Mouse (Mus musculus): ENCODE measurements at regions not wholly inside any gene's neighbourhood (a gene's known extent, or its start where the extent isn't known, plus 50 kb on each side); places are given as distances from the start of the nearest gene placed in this dataset.

- TF ChIP-seq CTCF (IDR thresholded peaks at IDR 0.05; ENCODE audit: low read depth, low read length) = no peak
- TF ChIP-seq EP300 (IDR thresholded peaks at IDR 0.05; ENCODE audit: insufficient read depth, low read depth, low read length) = no peak
- TF ChIP-seq POLR2A (IDR thresholded peaks at IDR 0.05; ENCODE audit: insufficient read depth, low read length) = no peak
Observed at GRCm38 (mm10) chr5:67521423-67521912, 86.2 kb upstream of the Shisa3 start.
